Mouse (Mus musculus) right cerebral cortex, postnatal 25 days (tissue): ENCODE measurements around the gene Hyal6.

Experiments
- DNase-seq: peaks from one replicate; pipeline ENCODE4 v3.0.0; 2022

The Hyal6 gene

GRCm38 (mm10) chr6:24732945-24733344 lies at the start of gene Hyal6:
TSS of gene Hyal6 (plus strand) at chr6:24733245.
- no peak for DNase-seq

GRCm38 (mm10) chr6:24687871-24688270 lies 45.2 kb upstream of the Hyal6 start:
- no peak for DNase-seq

- DNase-seq, result no peak
Measured at GRCm38 (mm10) chr6:24694455-24695410, 38.3 kb upstream of the Hyal6 start.

- no peak for DNase-seq
Measured at GRCm38 (mm10) chr6:24696117-24696516, 36.9 kb upstream of the Hyal6 start.

GRCm38 (mm10) chr6:24697216-24697615 lies 35.8 kb upstream of the Hyal6 start:
- no peak for DNase-seq

GRCm38 (mm10) chr6:24707090-24707489 lies 26.0 kb upstream of the Hyal6 start:
- DNase-seq, result no peak

GRCm38 (mm10) chr6:24707499-24707898 lies 25.5 kb upstream of the Hyal6 start:
- DNase-seq, result no peak

- DNase-seq, result no peak
Measured at GRCm38 (mm10) chr6:24721317-24722099, 11.5 kb upstream of the Hyal6 start.

- no peak for DNase-seq
Measured at GRCm38 (mm10) chr6:24728130-24728529, 4.9 kb upstream of the Hyal6 start.

- no peak for DNase-seq
Measured at GRCm38 (mm10) chr6:24734565-24734964, 1.5 kb downstream of the Hyal6 start.

- no peak for DNase-seq
Measured at GRCm38 (mm10) chr6:24748029-24748428, 15.0 kb downstream of the Hyal6 start, which contains the start of gene Hyal4. TSS of gene Hyal4 (plus strand) at chr6:24748329.

- DNase-seq, result no peak
Measured at GRCm38 (mm10) chr6:24759281-24759680, 26.2 kb downstream of the Hyal6 start.

GRCm38 (mm10) chr6:24766261-24766660 lies 33.2 kb downstream of the Hyal6 start:
- no peak for DNase-seq

GRCm38 (mm10) chr6:24779182-24779581 lies 46.1 kb downstream of the Hyal6 start:
- no peak for DNase-seq

GRCm38 (mm10) chr6:24790888-24791287 lies 57.8 kb downstream of the Hyal6 start, which contains the start of gene Spam1:
TSS of gene Spam1 (plus strand) at chr6:24791188.
- DNase-seq, result no peak
